Mouse (Mus musculus): ENCODE results near the gene Mrps12.
"Not testable (repeated sequence)": the region's sequence is repeated elsewhere in the genome, so short reads cannot be mapped to it uniquely, and the experiment has no call there.

Gene Mrps12

GRCm38 (mm10) chr7:28714667-28715066, 27.0 kb downstream of the Mrps12 start:
- CTCF ChIA-PET = no interaction called here

GRCm38 (mm10) chr7:28710962-28711361, 30.7 kb downstream of the Mrps12 start:
- CTCF ChIA-PET = no interaction called here

- CTCF ChIA-PET = interaction anchor here (0.7 kb wide), 1 partner anchor 107 kb away, joined by 3 read pairs; no protein-coding TSS in a partner anchor
Measured at GRCm38 (mm10) chr7:28709454-28709853, 32.2 kb downstream of the Mrps12 start.

- CTCF ChIA-PET = no interaction called here
Measured at GRCm38 (mm10) chr7:28702601-28703143, 38.9 kb downstream of the Mrps12 start.

- CTCF ChIA-PET = not testable (repeated sequence)
Measured at GRCm38 (mm10) chr7:28701306-28701705, 40.3 kb downstream of the Mrps12 start.

- CTCF ChIA-PET = interaction anchor here (0.6 kb wide), 2 partner anchors 11 to 41 kb away, joined by 4 to 8 read pairs; no protein-coding TSS in a partner anchor
Measured at GRCm38 (mm10) chr7:28700269-28700668, 41.4 kb downstream of the Mrps12 start.

- CTCF ChIA-PET = no interaction called here
Measured at GRCm38 (mm10) chr7:28697277-28697676, 44.3 kb downstream of the Mrps12 start.

GRCm38 (mm10) chr7:28694966-28695511, 46.6 kb downstream of the Mrps12 start:
- CTCF ChIA-PET = no interaction called here

GRCm38 (mm10) chr7:28694423-28694822, 47.2 kb downstream of the Mrps12 start:
- CTCF ChIA-PET = no interaction called here

GRCm38 (mm10) chr7:28693321-28693966, 48.2 kb downstream of the Mrps12 start:
- CTCF ChIA-PET = no interaction called here

GRCm38 (mm10) chr7:28692545-28693320, 48.9 kb downstream of the Mrps12 start, which contains the start of gene Fbxo27:
TSS of gene Fbxo27 (plus strand) at chr7:28692849.
- CTCF ChIA-PET = interaction anchor here (0.7 kb wide), 1 partner anchor 16 kb away, joined by 3 read pairs; no protein-coding TSS in a partner anchor

GRCm38 (mm10) chr7:28691075-28691474, 50.5 kb downstream of the Mrps12 start:
- CTCF ChIA-PET = no interaction called here

Measured in spleen, embryonic (tissue).